Mouse (Mus musculus) embryonic facial prominence, embryonic 14.5 days (tissue): ENCODE measurements around the gene Camta2. TPM values are rescaled to one million over a fixed set of nuclear protein-coding genes. Genes with fewer than 3 reads are reported as not detected.
A peak's percentile ranks its signal among the peaks of the same experiment; 100 is the strongest.

Source experiments
- ATAC-seq: fragments of 200-750 bp; cut with Nextera tagmentation; 2 replicates; pipeline ENCODE4 v1.8.0; 2017; ENCODE audit warnings: low read depth, moderate number of reproducible peaks, moderate TSS enrichment
- DNase-seq: peaks from one replicate; pipeline ENCODE4 v3.0.0-alpha.2; 2015; ENCODE audit warnings: low spot score
- H3K27ac ChIP-seq: fragments of 300-500 bp; sonication (generic); replicated peaks from 2 replicates; pipeline ENCODE4 v1.5.1; 2014; ENCODE audit warnings: low read depth, mild to moderate bottlenecking, low read length, moderate library complexity
- H3K27me3 ChIP-seq: fragments of 300-500 bp; sonication (generic); replicated peaks from 2 replicates; pipeline ENCODE4 v1.6.1; 2014; ENCODE audit warnings: low read length; ENCODE audit not compliant: control insufficient read depth, insufficient read depth
- H3K36me3 ChIP-seq: fragments of 300-500 bp; sonication (generic); 2 replicates; pipeline ENCODE4 v1.6.1; 2014; ENCODE audit warnings: low read length, mixed read lengths; ENCODE audit not compliant: control insufficient read depth, insufficient read depth
- H3K4me1 ChIP-seq: fragments of 300-500 bp; sonication (generic); 2 replicates; pipeline ENCODE4 v1.6.1; 2014; ENCODE audit warnings: antibody characterized with exemption, low read length; ENCODE audit not compliant: control insufficient read depth, insufficient read depth
- H3K4me2 ChIP-seq: fragments of 300-500 bp; sonication (generic); 2 replicates; pipeline ENCODE4 v1.6.1; 2014; ENCODE audit warnings: low read depth, mild to moderate bottlenecking, low read length, moderate library complexity, mixed read lengths
- H3K4me3 ChIP-seq: fragments of 300-500 bp; sonication (generic); 2 replicates; pipeline ENCODE4 v1.5.1; 2014; ENCODE audit warnings: low read depth, mild to moderate bottlenecking, low read length
- H3K9ac ChIP-seq: fragments of 300-500 bp; sonication (generic); 2 replicates; pipeline ENCODE4 v1.6.1; 2014; ENCODE audit warnings: low read depth, mild to moderate bottlenecking, low read length, moderate library complexity, mixed read lengths
- H3K9me3 ChIP-seq: fragments of 300-500 bp; sonication (generic); 2 replicates; pipeline ENCODE4 v1.6.1; 2016; ENCODE audit warnings: low read length; ENCODE audit not compliant: control insufficient read depth
- WGBS: fragments of 180-500 bp; shearing (Covaris S2); extraction: QIAGEN DNeasy Blood & Tissue Kit; methylation state at CpG from one replicate; pipeline ENCODE4 v1.1.7; 2014; 5-methylcytosine and 5-hydroxymethylcytosine counted together
- polyA plus RNA-seq: library from polyadenylated mRNA; unstranded; fragments of >200 nt; fragmentation: Nextera tagmentation; extraction: Ambion mirVana; gene quantifications from 2 replicates; pipeline ENCODE4 v1.2.1, GENCODE M21; 2014

The Camta2 gene
- polyA plus RNA-seq, 1 experiment from 2014 or later: 12.6 TPM

GRCm38 (mm10) chr11:70651391-70651790 lies 36.5 kb downstream of the Camta2 start:
- no peak for DNase-seq
- ATAC-seq: no peak
- Histone ChIP-seq H3K36me3 (peaks cover 49% of the 10 kb centered on the region), H3K27ac (no peak overlapping the region; the same call in 1 of the 2 replicates), H3K9ac (no peak overlapping the region), H3K4me2 (peak overlapping the region; percentile 98; the same call in 1 of the 2 replicates), H3K27me3 (no peaks in the 10 kb centered on the region), H3K9me3 (no peaks in the 10 kb centered on the region), H3K4me1 (peaks cover 18% of the 10 kb centered on the region), H3K4me3 (peak overlapping the region; percentile 64; the same call in 1 of the 2 replicates)
- WGBS: 66% methylated on average over 2 of the region's 2 CpGs

GRCm38 (mm10) chr11:70650322-70651175 lies 37.4 kb downstream of the Camta2 start:
- no peak for DNase-seq
- Histone ChIP-seq H3K4me2 (peak overlapping the region; percentile 6; the same call in 1 of the 2 replicates), H3K27me3 (no peaks in the 10 kb centered on the region), H3K36me3 (peaks cover 52% of the 10 kb centered on the region), H3K4me3 (no peak overlapping the region), H3K27ac (0 out of 2 replicates have a peak overlapping the region, but pooled peaks have one; percentile 18), H3K4me1 (peaks cover 19% of the 10 kb centered on the region), H3K9me3 (no peaks in the 10 kb centered on the region), H3K9ac (no peak overlapping the region)
- no peak for ATAC-seq
- 74% methylated on average over 12 of the region's 12 CpGs for WGBS

- DNase-seq (no peak), ATAC-seq (no peak)
- H3K4me1 ChIP-seq: peaks cover 21% of the 10 kb centered on the region
- H3K9me3 ChIP-seq: no peaks in the 10 kb centered on the region
- H3K27me3 ChIP-seq: no peaks in the 10 kb centered on the region
- H3K27ac ChIP-seq: no peak overlapping the region
- no peak overlapping the region for H3K4me3 ChIP-seq
- H3K9ac ChIP-seq: no peak overlapping the region
- peaks cover 64% of the 10 kb centered on the region for H3K36me3 ChIP-seq
- 76% methylated on average over 8 of the region's 8 CpGs for WGBS
- peak overlapping the region; percentile 84 for H3K4me2 ChIP-seq
Measured at GRCm38 (mm10) chr11:70649185-70649734, 38.6 kb downstream of the Camta2 start.

GRCm38 (mm10) chr11:70648512-70648911 lies 39.4 kb downstream of the Camta2 start:
- no peak for ATAC-seq
- H3K4me2 ChIP-seq: peak overlapping the region; percentile 84
- no peaks in the 10 kb centered on the region for H3K27me3 ChIP-seq
- peaks cover 21% of the 10 kb centered on the region for H3K4me1 ChIP-seq
- H3K4me3 ChIP-seq: peak overlapping the region; percentile 64
- no peak overlapping the region for H3K27ac ChIP-seq
- H3K9ac ChIP-seq: peak overlapping the region; percentile 74
- 77% methylated on average over 4 of the region's 4 CpGs for WGBS
- no peaks in the 10 kb centered on the region for H3K9me3 ChIP-seq
- DNase-seq: no peak
- H3K36me3 ChIP-seq: peaks cover 69% of the 10 kb centered on the region

- DNase-seq (no peak), ATAC-seq (no peak)
- H3K4me2 ChIP-seq: peak overlapping the region; percentile 84
- 4% methylated on average over 24 of the region's 28 CpGs for WGBS
- no peaks in the 10 kb centered on the region for H3K27me3 ChIP-seq
- H3K4me3 ChIP-seq: peak overlapping the region; percentile 64
- H3K9ac ChIP-seq: peak overlapping the region; percentile 74
- H3K27ac ChIP-seq: peak overlapping the region; percentile 88
- peaks cover 21% of the 10 kb centered on the region for H3K4me1 ChIP-seq
- no peaks in the 10 kb centered on the region for H3K9me3 ChIP-seq
- H3K36me3 ChIP-seq: peaks cover 71% of the 10 kb centered on the region
Measured at GRCm38 (mm10) chr11:70647716-70648420, 40.0 kb downstream of the Camta2 start.

DNA sequence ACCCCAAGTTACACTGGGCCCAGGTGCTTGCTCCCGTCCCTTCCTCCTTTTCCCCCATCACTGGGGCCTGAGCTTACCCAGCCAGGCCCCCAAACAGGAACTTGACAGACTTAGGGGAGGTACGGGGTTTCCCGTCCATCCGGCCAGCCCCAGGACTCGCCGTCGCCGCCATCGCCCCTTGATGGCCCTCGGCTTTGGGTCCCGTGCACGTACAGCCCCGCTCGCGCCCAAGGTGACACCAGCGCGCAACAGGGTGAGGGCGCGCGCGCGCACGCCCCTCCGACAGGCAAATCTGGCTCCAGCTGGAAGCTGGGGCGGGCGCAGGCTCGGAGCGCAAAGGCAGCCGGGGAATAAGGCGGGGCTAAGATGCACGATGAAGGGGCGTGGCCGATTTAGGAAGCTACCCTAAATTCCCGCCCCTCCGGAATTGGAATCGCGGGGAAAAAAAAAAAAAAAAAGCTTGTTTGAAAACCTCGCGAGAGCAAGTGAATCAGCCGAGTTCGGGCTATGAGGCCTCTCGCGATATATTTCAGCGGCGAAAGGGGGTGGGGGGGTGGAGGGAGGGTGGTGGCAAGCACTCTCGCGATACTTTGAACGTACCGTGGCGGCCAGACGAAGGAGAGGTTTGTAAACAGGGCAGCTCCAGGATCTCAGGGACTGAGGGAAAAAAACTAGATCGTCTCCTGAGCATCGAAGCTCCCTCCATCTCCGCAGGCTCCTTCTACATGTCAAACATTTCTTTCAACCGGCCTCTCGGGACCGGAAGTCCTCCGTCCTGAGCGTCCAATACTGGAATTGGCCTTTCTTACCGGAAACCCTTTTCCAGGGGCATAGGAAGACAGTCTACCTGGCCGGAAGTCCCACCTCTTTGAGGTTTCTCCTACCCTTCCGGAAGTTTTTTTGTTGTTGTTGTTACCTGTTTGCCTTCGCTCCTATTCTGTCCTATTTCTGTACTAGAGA lies 40.9 kb downstream of the Camta2 start, which contains the start of the genes Rnf167 and Slc25a11:
Rnf167 (plus strand) TSS at position 545 of the 960 bp plus-strand sequence.
Slc25a11 (minus strand) TSS at position 789 of the 960 bp plus-strand sequence.
- under 1% methylated on average over 62 of the region's 63 CpGs for WGBS
- Histone ChIP-seq H3K36me3 (peaks cover 64% of the 10 kb centered on the region), H3K4me1 (peaks cover 13% of the 10 kb centered on the region)

GRCm38 (mm10) chr11:70646259-70646555 lies 41.7 kb downstream of the Camta2 start:
- Histone ChIP-seq H3K4me3 (peak overlapping the region; percentile 64), H3K36me3 (peaks cover 56% of the 10 kb centered on the region), H3K9me3 (no peaks in the 10 kb centered on the region), H3K27me3 (no peaks in the 10 kb centered on the region), H3K27ac (peak overlapping the region; percentile 85; the same call in 1 of the 2 replicates), H3K4me2 (peak overlapping the region; percentile 79), H3K9ac (peak overlapping the region; percentile 87), H3K4me1 (peaks cover 10% of the 10 kb centered on the region)
- no peak for ATAC-seq
- no peak for DNase-seq
- 10% methylated on average over 3 of the region's 3 CpGs for WGBS

More for the DNA sequence above, 40.9 kb downstream of the Camta2 start, which contains the start of the genes Rnf167 and Slc25a11:
- H3K27me3 ChIP-seq: no peaks in the 10 kb centered on the region
- peak within 1 kb of the TSS; percentile 84 for H3K4me2 ChIP-seq
- H3K9ac ChIP-seq: peak within 1 kb of the TSS; percentile 87
- peak; percentile 87 for ATAC-seq
- peak within 1 kb of the TSS; percentile 64 for H3K4me3 ChIP-seq
- H3K27ac ChIP-seq: peak within 1 kb of the TSS; percentile 88
- no peaks in the 10 kb centered on the region for H3K9me3 ChIP-seq
- peak; percentile 100 for DNase-seq
